Mouse (Mus musculus): ENCODE measurements at regions not wholly inside any gene's neighbourhood (a gene's known extent, or its start where the extent isn't known, plus 50 kb on each side); places are given as distances from the start of the nearest gene placed in this dataset.

DNA sequence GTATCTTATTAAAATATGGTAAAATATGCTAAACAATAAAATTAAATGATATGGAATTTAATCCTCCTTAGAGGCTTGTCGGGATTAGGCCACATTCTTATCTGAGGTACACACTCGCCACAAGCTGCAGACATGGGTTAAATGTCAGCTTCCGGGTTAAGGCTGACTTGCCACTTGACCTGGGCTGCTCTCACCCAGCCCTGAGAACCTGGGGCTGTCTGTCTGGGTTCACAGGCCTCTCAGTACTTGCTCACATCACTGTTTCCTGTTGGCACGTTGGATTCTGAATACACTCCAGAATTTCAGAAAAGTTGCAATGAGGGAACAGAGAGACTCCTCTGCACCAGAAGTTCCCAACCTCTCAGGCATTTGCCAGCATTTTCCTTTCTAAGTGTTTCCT, 465.9 kb downstream of the Ccdc171 start:
- no peak for DNase-seq (ENCODE audit: low spot score)
- H3K4me3 ChIP-seq = no peak overlapping the region
- H3K9me3 ChIP-seq (replicated peaks) = no peaks in the 10 kb centered on the region
- no peaks in the 10 kb centered on the region for H3K36me3 ChIP-seq
- H3K27ac ChIP-seq = peak overlapping the region; percentile 58; the same call in 1 of the 2 replicates
- H3K4me1 ChIP-seq = peaks cover 49% of the 10 kb centered on the region
- H3K27me3 ChIP-seq (ENCODE audit: low read depth, poor library complexity, severe bottlenecking) = no peaks in the 10 kb centered on the region
- WGBS = 13% methylated on average over 4 of the region's 4 CpGs

DNA sequence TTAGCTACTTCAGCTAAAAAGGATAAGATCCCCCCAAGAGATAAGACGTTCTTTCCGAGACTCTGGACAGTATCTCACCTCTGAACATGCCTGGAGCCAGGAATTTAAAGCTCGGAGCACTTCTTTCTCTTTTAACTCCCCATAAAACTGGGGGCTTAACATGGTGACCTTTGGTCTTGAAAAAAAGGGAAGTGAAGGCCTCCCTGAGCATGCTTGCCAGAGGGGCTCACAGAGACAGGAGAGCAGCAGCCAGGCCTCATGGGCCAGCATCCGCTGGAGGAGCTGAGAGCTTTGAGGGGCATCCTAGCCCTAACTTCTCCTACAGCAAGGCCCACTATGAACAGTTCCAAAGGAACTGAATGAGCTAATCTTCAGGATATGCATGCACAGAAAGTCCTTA, 471.7 kb downstream of the Ccdc171 start:
- WGBS = 31% methylated on average over 4 of the region's 4 CpGs

DNA sequence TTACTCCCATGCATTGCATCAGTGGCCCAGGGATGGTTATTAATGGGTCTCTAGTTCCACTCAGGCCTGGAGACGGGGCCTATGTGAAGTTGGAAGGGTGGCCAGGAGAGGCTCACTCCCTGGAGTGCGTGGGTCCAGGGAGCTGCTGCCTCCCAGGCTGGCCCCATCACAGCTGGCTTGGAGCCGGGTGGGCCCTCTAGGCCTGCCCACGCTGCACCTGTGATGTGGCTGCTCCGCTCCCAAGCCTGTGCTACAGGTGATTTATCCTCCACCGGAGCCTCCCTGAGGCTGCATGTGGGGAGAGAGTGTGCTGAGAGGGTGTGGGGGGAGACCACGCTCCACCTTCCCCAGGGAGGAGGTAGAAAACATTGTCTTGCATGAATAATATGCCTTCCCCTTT, 476.3 kb downstream of the Ccdc171 start:
- H3K27me3 ChIP-seq (ENCODE audit: low read depth, poor library complexity, severe bottlenecking) = no peaks in the 10 kb centered on the region
- no peaks in the 10 kb centered on the region for H3K9me3 ChIP-seq (replicated peaks)
- peaks cover 51% of the 10 kb centered on the region for H3K4me1 ChIP-seq
- WGBS = 76% methylated on average over 7 of the region's 7 CpGs
- peak overlapping the region; percentile 66 for H3K27ac ChIP-seq
- no peaks in the 10 kb centered on the region for H3K36me3 ChIP-seq
- no peak for DNase-seq (ENCODE audit: low spot score)
- H3K4me3 ChIP-seq = no peak overlapping the region

More for the DNA sequence above, 471.7 kb downstream of the Ccdc171 start:
- H3K4me1 ChIP-seq = peaks cover 26% of the 10 kb centered on the region
- H3K4me3 ChIP-seq = no peak overlapping the region
- no peak overlapping the region for H3K27ac ChIP-seq
- no peaks in the 10 kb centered on the region for H3K27me3 ChIP-seq (ENCODE audit: low read depth, poor library complexity, severe bottlenecking)
- no peak for DNase-seq (ENCODE audit: low spot score)
- H3K36me3 ChIP-seq = no peaks in the 10 kb centered on the region
- H3K9me3 ChIP-seq (replicated peaks) = no peaks in the 10 kb centered on the region

DNA sequence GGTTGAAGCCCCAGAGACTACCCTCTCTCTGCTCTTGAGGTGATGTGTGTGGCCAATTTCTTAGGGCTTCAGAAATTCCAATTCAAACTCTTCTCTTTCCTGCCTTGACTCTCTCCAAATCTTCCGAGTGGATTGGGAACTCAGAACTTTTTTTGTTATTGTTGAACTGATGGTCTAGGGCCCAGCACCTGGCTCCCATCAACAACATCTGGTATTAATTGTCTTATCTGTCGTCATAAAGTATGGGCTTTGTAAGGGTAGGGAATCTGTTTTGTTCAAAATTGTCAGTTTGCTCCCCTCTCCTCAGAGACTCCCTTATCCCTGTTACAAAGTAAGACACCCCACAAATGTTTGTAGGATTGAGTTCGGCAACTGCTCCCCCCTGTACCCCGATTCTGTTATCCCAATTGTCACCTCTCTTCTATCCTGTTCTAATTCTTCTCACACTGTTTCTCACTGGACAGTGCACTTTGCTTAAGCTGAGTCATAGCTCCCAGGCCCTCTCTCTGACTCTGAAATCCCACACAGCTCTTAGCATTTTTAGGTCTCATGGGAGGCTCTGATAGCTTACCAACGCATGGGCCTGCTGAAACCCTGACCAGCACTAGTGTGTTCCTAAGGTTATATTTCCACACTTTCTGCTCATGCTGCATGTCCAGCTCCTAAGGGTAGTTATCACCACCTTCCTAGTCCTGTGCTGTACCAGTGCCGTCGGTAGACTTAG, 478.9 kb downstream of the Ccdc171 start:
- Histone ChIP-seq H3K4me1 (peaks cover 44% of the 10 kb centered on the region), H3K27ac (peak overlapping the region; percentile 33; the same call in 1 of the 2 replicates), H3K9me3 (replicated peaks) (no peaks in the 10 kb centered on the region), H3K36me3 (no peaks in the 10 kb centered on the region), H3K27me3 (ENCODE audit: low read depth, poor library complexity, severe bottlenecking) (no peaks in the 10 kb centered on the region), H3K4me3 (no peak overlapping the region)
- no peak for DNase-seq (ENCODE audit: low spot score)
- WGBS = 52% methylated on average over 7 of the region's 7 CpGs

DNA sequence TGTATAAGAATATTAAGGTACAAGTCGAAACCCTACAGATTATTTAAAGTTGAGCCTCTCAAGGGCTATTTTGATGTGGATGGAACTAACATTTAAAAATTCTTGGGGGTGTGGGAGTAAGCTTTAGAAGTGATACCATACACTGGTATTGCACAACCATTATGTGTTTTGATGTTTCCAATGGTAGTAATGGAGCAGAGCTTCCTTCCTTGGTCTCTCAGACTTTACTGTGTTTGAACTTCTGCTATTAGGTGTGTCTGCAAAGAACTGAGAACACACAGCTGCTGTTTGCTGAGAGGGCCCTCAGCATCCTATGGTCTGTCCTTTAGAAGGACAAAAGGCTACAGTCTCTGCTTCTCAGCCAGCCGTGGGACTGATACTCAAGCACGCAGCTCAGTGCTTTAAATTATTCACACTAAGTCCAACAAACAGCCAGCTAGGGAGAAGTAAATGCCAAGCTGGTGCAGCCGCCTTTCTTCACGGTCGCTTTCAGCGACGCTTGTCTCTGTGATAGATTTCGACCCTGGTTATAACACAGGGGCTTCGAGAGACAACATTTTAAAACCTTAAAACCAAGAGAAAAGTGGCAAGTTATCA, 479.5 kb downstream of the Ccdc171 start:
- Histone ChIP-seq H3K9me3 (replicated peaks) (no peaks in the 10 kb centered on the region), H3K4me3 (no peak overlapping the region), H3K36me3 (no peaks in the 10 kb centered on the region), H3K27ac (peak overlapping the region; percentile 33; the same call in 1 of the 2 replicates), H3K27me3 (ENCODE audit: low read depth, poor library complexity, severe bottlenecking) (no peaks in the 10 kb centered on the region), H3K4me1 (peaks cover 41% of the 10 kb centered on the region)
- 69% methylated on average over 10 of the region's 10 CpGs for WGBS
- DNase-seq (ENCODE audit: low spot score) = no peak

DNA sequence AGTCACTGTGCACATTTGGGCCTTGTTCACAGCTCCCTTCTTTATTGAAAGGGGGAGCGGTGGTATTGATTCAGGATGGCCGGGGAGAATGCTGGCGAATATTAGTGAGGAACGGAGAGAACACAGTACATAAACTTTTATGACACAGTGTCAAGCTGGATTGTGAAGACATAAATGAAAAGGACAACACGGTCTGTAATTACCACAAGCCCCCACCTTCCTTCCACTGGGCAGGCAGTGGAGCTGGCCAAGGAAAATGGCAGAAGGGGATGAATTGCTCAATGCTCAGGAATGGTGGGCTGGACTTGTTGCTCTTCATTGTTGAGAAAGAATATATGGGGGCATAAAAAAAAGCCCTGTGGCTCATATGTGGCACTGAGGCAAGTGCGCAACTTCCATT, 486.6 kb downstream of the Ccdc171 start:
- Histone ChIP-seq H3K9me3 (replicated peaks) (no peaks in the 10 kb centered on the region), H3K27ac (no peak overlapping the region), H3K4me3 (no peak overlapping the region), H3K36me3 (no peaks in the 10 kb centered on the region), H3K4me1 (peaks cover 7% of the 10 kb centered on the region; the same call in 1 of the 2 replicates), H3K27me3 (ENCODE audit: low read depth, poor library complexity, severe bottlenecking) (no peaks in the 10 kb centered on the region)
- DNase-seq (ENCODE audit: low spot score) = no peak
- 86% methylated on average over 6 of the region's 6 CpGs for WGBS

DNA sequence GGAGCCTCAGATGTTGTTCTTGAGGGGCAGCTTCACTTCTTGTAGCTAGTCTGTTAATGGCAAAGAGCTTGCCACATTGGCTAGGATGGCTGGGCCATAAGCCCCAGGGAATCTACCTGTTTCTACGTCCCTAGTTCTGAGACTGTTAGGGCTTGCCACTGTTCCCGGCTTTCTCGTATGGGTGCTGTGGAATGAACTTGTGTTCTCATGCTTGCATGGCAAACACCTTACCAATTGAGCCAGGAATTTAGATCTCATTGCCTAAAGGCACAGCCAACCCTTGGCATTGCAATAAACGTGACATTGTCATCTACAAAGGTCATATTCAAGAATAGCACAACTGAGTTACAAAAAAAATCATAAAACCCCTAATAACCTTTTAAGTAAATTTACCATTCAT, 489.8 kb downstream of the Ccdc171 start:
- Histone ChIP-seq H3K27ac (no peak overlapping the region), H3K27me3 (ENCODE audit: low read depth, poor library complexity, severe bottlenecking) (no peaks in the 10 kb centered on the region), H3K36me3 (no peaks in the 10 kb centered on the region), H3K9me3 (replicated peaks) (no peaks in the 10 kb centered on the region), H3K4me3 (no peak overlapping the region), H3K4me1 (peaks cover 33% of the 10 kb centered on the region)
- 90% methylated on average over 4 of the region's 4 CpGs for WGBS
- DNase-seq (ENCODE audit: low spot score) = no peak

DNA sequence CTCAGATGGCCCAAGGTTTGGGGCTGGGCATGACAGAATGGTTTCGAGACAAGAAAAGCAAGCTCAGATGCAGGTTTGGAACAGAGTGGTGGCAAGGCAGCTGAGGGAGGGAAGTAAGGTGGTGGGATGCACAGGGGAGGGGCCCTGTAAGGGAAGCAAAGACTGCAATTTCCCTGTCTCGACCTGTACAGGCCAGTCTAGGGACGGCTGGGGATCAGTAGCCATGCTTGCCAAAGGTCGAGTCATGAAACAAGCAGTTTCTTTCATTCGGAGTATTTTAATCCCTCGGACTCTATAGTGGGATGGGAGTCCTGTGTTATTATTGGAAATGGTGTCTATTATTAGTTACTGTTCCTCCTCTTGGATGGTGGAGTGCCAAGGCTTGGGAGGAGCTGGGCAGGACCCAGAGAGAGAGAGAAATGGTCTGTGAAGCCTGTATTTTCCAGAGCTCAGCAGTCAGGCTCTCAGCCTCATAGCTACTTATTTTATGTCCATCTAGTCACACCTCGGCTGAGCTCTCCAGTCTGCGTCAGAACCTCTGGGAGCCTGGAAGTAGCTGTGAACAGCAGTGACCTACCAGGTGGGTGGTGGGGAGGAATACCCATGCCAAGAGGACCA, 490.3 kb downstream of the Ccdc171 start:
- WGBS = 76% methylated on average over 8 of the region's 8 CpGs
- H3K27me3 ChIP-seq (ENCODE audit: low read depth, poor library complexity, severe bottlenecking) = no peaks in the 10 kb centered on the region
- 0 out of 2 replicates have a peak overlapping the region, but pooled peaks have one; percentile 33 for H3K27ac ChIP-seq
- no peak for DNase-seq (ENCODE audit: low spot score)
- H3K4me3 ChIP-seq = no peak overlapping the region
- no peaks in the 10 kb centered on the region for H3K36me3 ChIP-seq
- no peaks in the 10 kb centered on the region for H3K9me3 ChIP-seq (replicated peaks)
- peaks cover 38% of the 10 kb centered on the region for H3K4me1 ChIP-seq

DNA sequence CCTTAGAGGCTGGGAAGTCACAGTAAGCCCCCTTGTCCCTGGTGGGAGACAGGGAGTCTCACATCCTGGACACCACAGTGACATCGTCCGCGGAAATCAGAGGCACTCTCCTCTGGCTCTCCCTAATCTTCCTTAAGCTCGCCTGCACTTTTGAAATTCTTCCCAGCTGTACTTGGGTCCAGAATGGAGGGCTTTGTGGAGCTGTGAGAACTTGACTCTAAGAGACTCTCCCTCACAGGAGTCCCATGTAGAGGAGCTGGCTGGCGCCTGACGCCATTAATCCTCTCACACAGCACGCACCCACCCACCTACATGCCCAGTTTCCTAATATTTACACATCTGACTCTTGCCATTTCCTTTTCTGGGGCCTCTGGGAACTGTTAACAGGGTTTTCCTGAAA, 492.8 kb downstream of the Ccdc171 start:
- WGBS = 82% methylated on average over 7 of the region's 7 CpGs
- no peaks in the 10 kb centered on the region for H3K9me3 ChIP-seq (replicated peaks)
- H3K27ac ChIP-seq = peak overlapping the region; percentile 1; the same call in 1 of the 2 replicates
- DNase-seq (ENCODE audit: low spot score) = no peak
- no peaks in the 10 kb centered on the region for H3K27me3 ChIP-seq (ENCODE audit: low read depth, poor library complexity, severe bottlenecking)
- H3K4me3 ChIP-seq = no peak overlapping the region
- no peaks in the 10 kb centered on the region for H3K36me3 ChIP-seq
- peaks cover 43% of the 10 kb centered on the region for H3K4me1 ChIP-seq

DNA sequence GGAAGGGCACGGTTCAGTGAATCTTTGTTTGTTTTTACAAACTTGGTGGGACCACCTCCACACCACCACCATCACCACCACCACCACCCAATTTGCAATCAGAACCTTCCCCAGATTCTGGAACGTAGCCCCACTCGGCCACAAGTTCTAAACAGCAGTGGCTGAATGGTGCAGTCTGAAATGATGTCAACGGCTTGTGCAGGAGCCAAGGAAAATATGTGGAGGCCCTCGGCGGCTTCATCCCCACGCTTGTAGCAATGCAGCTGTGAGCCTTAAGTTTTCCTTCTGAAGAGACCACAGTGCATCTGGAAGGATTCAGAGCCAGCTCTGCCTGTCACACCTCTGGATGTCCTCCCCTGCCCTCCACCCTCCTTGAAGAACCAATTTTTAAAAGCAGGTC, 493.4 kb downstream of the Ccdc171 start:
- Histone ChIP-seq H3K36me3 (no peaks in the 10 kb centered on the region), H3K27ac (peak overlapping the region; percentile 1; the same call in 1 of the 2 replicates), H3K9me3 (replicated peaks) (no peaks in the 10 kb centered on the region), H3K4me1 (peaks cover 43% of the 10 kb centered on the region), H3K4me3 (no peak overlapping the region), H3K27me3 (ENCODE audit: low read depth, poor library complexity, severe bottlenecking) (no peaks in the 10 kb centered on the region)
- 76% methylated on average over 7 of the region's 7 CpGs for WGBS
- no peak for DNase-seq (ENCODE audit: low spot score)

DNA sequence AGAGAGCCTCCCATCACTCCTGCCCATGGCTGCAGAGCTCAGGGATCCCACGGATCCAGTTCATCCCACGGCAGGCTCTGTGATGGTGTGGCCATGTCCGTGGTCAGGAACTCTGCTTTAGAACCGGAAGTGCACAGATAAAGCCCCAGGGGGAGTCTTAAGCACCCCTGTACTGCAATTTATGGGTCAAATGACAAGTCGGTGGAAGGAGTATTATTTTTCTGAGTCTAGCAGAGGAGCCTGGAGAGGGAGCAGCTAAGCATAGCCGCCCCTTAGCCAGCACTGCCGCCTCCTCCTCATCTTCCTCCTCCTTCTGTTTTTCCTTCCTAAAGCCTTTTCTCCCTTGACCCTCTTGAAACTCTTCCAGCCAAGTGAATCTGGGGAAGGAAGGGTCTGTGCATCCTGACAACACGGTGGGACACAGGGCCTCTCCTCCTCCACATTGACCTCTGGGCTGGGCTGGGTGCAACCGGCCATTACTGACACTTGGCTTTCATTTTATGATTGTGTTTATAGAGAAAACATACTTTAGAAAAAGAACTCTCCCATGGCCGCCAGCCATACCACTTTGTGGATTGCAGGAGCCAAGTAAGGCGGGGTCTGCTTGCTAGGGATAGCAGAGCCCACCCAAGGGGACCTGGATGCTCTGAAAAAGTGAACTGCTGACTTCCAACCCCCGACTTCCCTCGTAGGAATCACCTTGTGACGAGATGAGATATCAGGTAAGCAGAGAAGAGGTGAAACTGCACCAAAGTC, 494.3 kb downstream of the Ccdc171 start:
- H3K9me3 ChIP-seq (replicated peaks) = no peaks in the 10 kb centered on the region
- H3K4me1 ChIP-seq = peaks cover 43% of the 10 kb centered on the region
- H3K36me3 ChIP-seq = no peaks in the 10 kb centered on the region
- H3K27ac ChIP-seq = peak overlapping the region; percentile 53; the same call in 1 of the 2 replicates
- DNase-seq (ENCODE audit: low spot score) = no peak
- H3K4me3 ChIP-seq = no peak overlapping the region
- WGBS = 77% methylated on average over 14 of the region's 14 CpGs
- H3K27me3 ChIP-seq (ENCODE audit: low read depth, poor library complexity, severe bottlenecking) = no peaks in the 10 kb centered on the region

DNA sequence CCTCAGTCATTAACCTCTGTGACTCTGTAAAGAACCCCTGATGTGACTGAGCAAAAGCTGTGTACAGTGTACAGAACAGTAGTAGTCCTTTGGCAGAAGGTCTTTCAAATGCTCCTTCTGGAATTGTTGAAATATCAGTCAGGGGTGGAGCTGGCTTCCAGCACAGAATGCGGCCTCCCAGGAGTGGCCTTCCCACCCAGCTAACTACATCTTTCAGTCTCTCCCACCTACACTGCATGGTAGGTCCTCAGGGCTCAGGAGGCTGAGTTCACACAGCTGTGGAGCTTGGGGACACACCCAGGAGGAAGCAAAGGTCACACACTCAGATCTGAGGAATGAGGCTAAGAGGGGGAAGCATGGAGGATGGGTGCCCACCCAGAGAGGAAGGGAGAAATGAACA, 495.3 kb downstream of the Ccdc171 start:
- WGBS = 73% methylated on average over 1 of the region's 1 CpGs
- H3K4me1 ChIP-seq = peaks cover 40% of the 10 kb centered on the region
- H3K27ac ChIP-seq = no peak overlapping the region
- H3K9me3 ChIP-seq (replicated peaks) = no peaks in the 10 kb centered on the region
- H3K36me3 ChIP-seq = no peaks in the 10 kb centered on the region
- DNase-seq (ENCODE audit: low spot score) = no peak
- no peak overlapping the region for H3K4me3 ChIP-seq
- no peaks in the 10 kb centered on the region for H3K27me3 ChIP-seq (ENCODE audit: low read depth, poor library complexity, severe bottlenecking)
